Mouse (Mus musculus) urinary bladder, adult 18-20 months (tissue): ENCODE results near the gene G6pc3.

Experiments
- DNase-seq, 2 experiments: peaks; one replicate each; pipeline ENCODE4 v3.0.0; 2022; ENCODE audit warnings: low spot score in 2 of 2, mixed read lengths in 2 of 2

Gene G6pc3

DNA sequence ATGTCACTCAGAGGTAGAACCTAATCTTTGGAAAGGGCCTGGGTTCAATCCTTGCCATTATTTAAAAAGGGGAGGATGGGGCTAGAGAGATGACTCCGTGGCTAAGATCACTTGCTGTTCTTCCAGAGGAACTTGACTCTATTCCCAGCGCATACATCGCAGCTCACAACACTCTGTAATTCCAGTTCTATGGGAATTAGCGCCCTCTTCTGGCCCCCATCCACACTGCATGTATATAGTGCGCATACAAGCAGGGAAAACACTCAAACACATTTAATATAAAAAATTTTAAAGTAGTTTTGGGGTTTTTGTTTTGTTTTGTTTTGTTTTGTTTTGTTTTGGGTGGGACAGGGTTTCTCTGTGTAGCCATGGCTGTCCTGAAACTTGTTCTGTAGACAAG is 52.5 kb downstream of the G6pc3 start:
- DNase-seq, result no peak
